Mouse (Mus musculus): ENCODE measurements at regions not wholly inside any gene's neighbourhood (a gene's known extent, or its start where the extent isn't known, plus 50 kb on each side); places are given as distances from the start of the nearest gene placed in this dataset.

DNA sequence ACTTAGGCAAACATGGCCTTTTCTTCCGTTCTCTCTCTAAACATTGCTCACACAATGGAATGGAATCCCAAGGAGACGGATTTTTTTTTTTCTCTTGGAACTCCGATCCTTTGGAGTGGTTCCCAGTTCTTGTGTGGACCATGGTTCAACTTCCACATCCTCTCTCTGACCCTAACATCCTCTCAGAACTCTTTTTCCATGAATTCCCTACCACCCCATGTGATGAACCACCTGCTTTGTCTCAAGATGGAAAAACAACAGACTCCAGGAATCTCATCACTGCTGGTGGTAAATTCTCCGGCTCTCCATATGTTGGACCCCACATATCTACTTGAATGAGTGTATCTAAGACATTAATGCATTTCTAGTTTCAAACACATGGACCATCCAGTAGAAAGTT is 77.7 kb downstream of the Trib2 start:
- no peak for TF ChIP-seq CTCF (IDR thresholded peaks at IDR 0.05; ENCODE audit: low read depth)
- TF ChIP-seq EP300 (optimal IDR thresholded peaks at IDR 0.05): no peak
